Mouse (Mus musculus): ENCODE measurements around the gene Krt12. TPM values are rescaled to one million over a fixed set of nuclear protein-coding genes. Genes with fewer than 3 reads are reported as not detected.

Krt12 gene
- polyA plus RNA-seq, 1 experiment: 0.18 TPM

DNA sequence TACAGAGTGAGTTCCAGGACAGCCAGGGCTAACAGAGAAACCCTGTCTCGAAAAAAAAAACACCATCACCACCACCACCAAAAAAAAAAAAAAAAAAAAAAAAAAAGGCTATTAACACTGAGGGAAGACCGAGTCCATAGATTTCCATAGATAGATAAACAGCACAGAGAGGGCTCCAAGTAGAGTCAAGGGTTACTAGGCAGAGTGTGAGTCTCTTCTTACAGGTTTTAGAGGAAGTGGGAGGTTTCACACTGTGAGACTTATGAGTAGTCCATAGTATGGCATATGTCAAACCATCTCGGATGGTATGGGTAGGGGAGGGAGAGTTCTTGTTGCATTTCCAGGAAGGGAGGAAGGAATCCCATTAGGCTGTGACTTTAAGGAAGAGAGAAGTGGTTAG lies 24.0 kb downstream of the Krt12 start:
- no peak for DNase-seq (ENCODE audit: low spot score)

- no peak for DNase-seq (ENCODE audit: low spot score)
These were observed 25.4 kb downstream of the Krt12 start for GRCm38 (mm10) chr11:99396661-99397060.

DNA sequence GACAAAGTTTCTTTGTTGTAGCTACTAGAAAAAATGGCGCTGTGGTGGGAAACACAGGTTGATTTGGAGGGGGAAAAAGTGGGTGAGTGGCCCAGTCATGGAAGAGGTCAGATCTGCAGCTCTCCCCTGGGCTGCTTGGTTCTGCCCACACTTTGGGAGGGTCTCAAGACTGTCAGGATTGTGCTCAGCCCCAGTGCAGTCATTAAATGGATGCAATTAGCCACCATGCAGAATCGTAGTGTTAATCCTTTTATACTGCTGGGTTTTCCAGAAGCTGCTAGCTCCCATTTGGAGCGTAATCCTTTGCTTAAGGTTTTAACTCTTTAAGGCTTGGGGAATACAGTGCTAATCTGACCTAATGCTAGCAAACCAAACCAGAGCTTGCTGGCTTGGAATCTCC lies 26.0 kb downstream of the Krt12 start:
- no peak for DNase-seq (ENCODE audit: low spot score)

DNA sequence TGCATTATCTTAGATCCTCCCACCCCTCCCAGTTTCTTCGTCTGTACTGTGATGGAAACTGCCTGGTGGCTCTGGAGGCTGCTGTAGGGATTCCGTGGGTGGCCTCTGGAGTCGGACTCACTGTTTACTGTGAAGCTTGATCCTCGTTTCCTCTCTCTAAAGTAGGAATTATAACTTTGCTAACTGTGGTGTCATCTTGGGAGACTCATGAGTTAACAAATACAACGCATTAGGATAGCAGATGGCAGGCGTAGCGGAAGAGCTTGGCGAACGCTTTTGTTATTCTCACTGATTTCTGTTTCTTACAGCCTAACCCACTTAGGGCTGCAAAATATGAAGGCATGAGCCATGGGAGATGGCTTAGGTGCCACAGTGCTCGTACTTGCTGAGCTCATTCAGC lies 29.6 kb downstream of the Krt12 start:
- no peak for DNase-seq (ENCODE audit: low spot score)

DNA sequence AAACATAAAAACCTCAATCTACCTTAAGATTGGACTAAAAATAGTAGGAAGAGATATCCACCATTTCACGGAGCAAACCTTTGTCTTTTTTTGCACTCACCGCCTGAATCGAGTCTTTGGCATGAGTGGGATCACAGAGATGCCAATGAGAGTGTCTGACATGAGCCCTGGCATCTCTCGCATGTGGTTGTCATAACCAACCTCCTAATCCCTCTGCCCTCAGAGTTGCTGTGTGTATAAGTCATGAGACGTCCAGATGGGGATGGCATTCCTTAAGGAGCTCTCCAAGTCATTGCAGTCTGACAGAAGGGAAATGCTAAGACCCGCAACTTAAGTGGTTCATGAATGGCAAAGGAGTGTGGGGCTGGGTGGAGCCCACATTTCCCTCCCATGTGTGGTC lies 30.7 kb downstream of the Krt12 start:
- DNase-seq (ENCODE audit: low spot score): no peak

DNA sequence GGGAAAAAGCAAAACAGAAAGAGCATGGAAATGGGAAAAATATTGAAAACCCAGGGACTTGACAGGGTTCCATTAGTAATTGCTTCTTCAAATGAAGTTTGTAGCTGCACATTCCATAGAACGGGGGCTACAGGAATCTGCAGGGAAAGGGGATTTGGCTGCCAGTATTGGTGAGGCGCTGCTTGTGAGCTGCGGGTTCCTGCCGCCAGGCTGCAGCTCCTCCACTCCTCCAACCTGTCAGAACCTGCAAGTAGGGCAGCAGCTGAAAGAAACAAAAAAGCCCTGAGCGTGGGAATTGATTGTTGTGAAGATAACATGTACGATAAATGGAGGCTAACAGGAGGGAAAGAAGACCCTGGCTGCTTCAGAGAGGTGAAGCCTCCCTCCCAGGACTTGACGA lies 31.2 kb downstream of the Krt12 start:
- DNase-seq (ENCODE audit: low spot score): no peak

DNA sequence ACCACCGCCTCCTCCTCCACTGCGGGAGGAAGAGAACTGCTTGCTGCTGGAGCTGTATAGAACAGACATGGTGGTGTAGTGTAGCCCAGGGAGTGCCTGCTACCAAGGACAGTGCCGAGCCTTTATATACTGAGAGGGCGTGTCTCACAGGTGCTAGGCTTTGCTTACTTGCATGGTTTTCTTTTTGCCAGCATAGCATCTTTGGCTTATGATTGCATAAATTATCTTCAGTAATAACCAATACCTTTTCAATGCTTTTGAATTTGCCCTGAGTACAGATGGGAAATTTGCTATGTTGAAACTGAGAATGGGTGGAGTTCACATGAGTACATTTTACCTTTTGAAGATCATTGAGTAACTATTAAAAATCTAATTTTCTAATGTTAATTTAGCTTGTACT lies 32.8 kb downstream of the Krt12 start, which contains the start of gene Krt10:
TSS of gene Krt10 (minus strand) at position 101 of the 400 bp plus-strand sequence.
- no peak for DNase-seq (ENCODE audit: low spot score)

DNA sequence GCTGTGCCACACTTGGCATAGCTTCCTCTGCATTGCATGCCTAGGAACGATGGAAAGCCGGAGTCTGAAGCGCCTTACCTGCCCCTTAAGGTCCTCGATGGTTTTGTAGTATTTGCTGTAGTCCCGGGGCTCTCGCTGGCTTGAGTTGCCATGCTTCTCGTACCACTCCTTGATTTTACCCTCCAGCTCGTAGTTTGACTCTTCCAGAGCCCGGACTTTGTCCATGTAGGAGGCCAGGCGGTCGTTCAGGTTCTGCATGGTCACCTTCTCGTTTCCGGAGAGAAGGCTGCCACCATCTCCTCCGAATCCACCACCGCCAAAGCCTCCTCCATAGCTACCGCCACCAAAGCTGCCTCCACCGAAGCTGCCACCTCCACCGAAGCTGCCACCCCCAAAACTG lies 33.4 kb downstream of the Krt12 start:
- DNase-seq (ENCODE audit: low spot score): no peak

DNA sequence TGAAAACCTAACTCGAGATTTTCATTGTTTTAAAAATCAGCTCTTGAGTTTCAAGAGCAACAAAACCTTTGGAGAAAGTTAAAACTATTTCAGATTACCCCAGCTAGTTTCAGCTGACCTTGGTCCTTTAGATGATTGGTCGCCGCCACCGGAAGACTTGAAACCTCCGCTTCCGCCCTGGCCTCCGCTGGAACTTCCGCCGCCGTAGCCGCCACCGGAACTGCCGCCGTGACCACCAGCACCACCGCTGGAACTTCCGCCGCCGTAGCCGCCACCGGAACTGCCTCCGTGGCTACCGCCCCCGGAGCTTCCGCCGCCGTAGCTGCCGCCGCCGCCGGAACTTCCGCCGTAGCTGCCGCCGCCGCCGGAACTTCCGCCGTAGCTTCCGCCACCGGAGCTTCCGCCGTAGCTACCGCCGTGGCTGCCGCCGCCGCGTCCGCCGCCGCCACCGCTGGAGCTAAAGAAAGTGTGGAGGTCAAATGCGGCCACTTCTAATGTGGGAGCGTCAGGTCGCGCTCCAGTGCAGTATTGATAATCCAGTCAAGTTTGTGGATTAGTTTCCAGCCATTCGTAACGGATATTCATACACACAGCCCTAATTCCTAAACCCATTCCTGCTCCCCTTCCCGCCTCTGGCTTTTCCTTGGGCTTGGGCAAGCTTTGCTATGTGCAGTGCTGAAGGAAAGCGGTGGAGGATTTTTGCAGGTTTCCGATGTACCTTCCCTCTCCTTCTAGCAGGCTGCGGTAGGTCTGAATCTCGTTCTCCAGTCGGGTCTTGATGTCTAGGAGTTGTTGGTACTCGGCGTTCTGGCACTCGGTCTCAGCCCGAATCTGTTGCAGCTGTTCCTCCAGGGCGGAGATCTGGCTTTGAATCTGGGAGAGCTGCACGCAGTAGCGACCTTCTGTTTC lies 36.0 kb downstream of the Krt12 start:
- peak; percentile 84 for DNase-seq (ENCODE audit: low spot score)

GRCm38 (mm10) chr11:99379568-99379967 lies 42.5 kb downstream of the Krt12 start:
- peak; percentile 42 for DNase-seq (ENCODE audit: low spot score)

DNA sequence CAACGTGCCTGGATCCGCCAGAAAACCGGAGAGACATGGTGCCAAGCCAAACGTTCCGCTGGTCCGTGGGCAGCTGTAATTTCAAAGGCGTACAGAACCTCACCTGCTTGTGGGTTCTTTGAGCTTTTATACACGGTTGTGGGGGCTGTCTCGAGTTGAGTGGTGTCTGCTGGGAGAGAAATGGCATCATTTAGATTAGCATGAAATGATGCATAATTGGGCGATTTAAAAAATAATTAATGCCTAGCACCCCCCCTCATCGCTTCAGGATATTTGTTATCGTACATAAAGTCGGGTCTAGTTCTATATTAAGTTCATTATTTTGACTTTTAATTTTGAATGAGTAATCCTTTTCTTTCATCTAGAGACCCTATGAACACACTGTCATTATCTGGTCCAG lies 47.3 kb downstream of the Krt12 start, which contains the start of gene Krt28:
TSS of gene Krt28 (minus strand) at position 101 of the 400 bp plus-strand sequence.
- DNase-seq (ENCODE audit: low spot score): no peak

DNA sequence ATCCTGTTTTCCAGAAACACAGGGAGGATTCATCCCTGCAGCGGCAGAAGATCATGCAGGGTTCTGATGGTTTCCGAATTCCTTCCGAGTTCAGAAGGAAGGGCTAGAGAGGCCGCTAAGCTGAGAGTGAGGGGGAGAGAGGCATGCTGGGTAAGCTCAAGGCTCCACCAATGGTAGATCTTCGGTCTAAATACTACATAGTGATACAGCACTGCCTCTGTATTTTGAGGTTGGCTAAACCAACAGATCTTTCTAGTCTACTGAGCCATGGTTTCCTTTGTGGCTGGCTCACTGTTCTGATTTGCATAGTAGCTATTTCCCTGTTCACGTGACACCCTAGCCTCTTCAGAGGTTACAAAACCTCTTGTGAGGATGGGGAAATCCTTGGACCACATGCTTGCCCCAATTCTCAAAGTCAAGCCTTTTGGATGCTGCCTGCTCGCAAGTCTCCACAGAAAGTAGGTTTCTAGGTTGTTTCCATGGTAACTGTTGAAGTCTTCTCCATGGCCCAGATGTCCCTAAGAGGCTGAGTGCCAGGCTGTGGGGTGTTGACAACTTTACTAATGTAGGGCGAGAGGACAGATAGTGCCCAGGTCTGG lies 52.1 kb downstream of the Krt12 start:
- DNase-seq (ENCODE audit: low spot score): no peak

- DNase-seq (ENCODE audit: low spot score): no peak
These were observed 52.8 kb downstream of the Krt12 start for GRCm38 (mm10) chr11:99369229-99369628.

- no peak for DNase-seq (ENCODE audit: low spot score)
These were observed 55.3 kb downstream of the Krt12 start for GRCm38 (mm10) chr11:99366791-99367190.

Other genes with a start within 250 kb of the Krt12 start
- gene Smarce1, start 191.2 kb downstream of the Krt12 start, polyA plus RNA-seq (2012; rRNA removed): 60.3 and 81.1 TPM in 2 replicates
- gene Krt222, start 178.2 kb downstream of the Krt12 start, polyA plus RNA-seq (2012; rRNA removed): 0.23 and 0.27 TPM in 2 replicates
- not detected in 2 replicates for gene Krt24, start 137.0 kb downstream of the Krt12 start, polyA plus RNA-seq (2012; rRNA removed)
- not detected in 2 replicates for gene Krt25, start 99.3 kb downstream of the Krt12 start, polyA plus RNA-seq (2012; rRNA removed)
- not detected in 2 replicates for gene Krt26, start 84.3 kb downstream of the Krt12 start, polyA plus RNA-seq (2012; rRNA removed)
- not detected in 2 replicates for gene Krt27, start 71.2 kb downstream of the Krt12 start, polyA plus RNA-seq (2012; rRNA removed)
- gene Krt28, start 47.4 kb downstream of the Krt12 start, polyA plus RNA-seq (2012; rRNA removed): not detected in 2 replicates
- 9.1 and 11.0 TPM in 2 replicates for gene Krt10, start 32.9 kb downstream of the Krt12 start, polyA plus RNA-seq (2012; rRNA removed)
- gene Krt20, start 15.9 kb upstream of the Krt12 start, polyA plus RNA-seq (2012; rRNA removed): 48.8 and 63.6 TPM in 2 replicates
- 3.4 and 4.2 TPM in 2 replicates for gene Krt23, start 70.9 kb upstream of the Krt12 start, polyA plus RNA-seq (2012; rRNA removed)
- not detected in 2 replicates for gene Krt39, start 99.1 kb upstream of the Krt12 start, polyA plus RNA-seq (2012; rRNA removed)
- gene Krt40, start 120.9 kb upstream of the Krt12 start, polyA plus RNA-seq (2012; rRNA removed): not detected in 2 replicates
- gene Krtap3-3, start 128.6 kb upstream of the Krt12 start, polyA plus RNA-seq (2012; rRNA removed): not detected in 2 replicates
- gene Krtap3-2, start 134.6 kb upstream of the Krt12 start, polyA plus RNA-seq (2012; rRNA removed): not detected in 2 replicates
- not detected in 2 replicates for gene Gm11939, start 137.2 kb upstream of the Krt12 start, polyA plus RNA-seq (2012; rRNA removed)
- gene Krtap3-1, start 144.4 kb upstream of the Krt12 start, polyA plus RNA-seq (2012; rRNA removed): not detected in 2 replicates
- 0.22 TPM in 1 of 2 replicates, not detected in the other for gene Krtap1-5, start 158.8 kb upstream of the Krt12 start, polyA plus RNA-seq (2012; rRNA removed)
- not detected in 2 replicates for gene Krtap1-4, start 161.4 kb upstream of the Krt12 start, polyA plus RNA-seq (2012; rRNA removed)
- gene Krtap1-3, start 169.1 kb upstream of the Krt12 start, polyA plus RNA-seq (2012; rRNA removed): not detected in 2 replicates
- gene Krtap9-3, start 175.8 kb upstream of the Krt12 start, polyA plus RNA-seq (2012; rRNA removed): not detected in 2 replicates
- not detected in 2 replicates for gene Gm11938, start 181.0 kb upstream of the Krt12 start, polyA plus RNA-seq (2012; rRNA removed)
- gene Gm11937, start 187.9 kb upstream of the Krt12 start, polyA plus RNA-seq (2012; rRNA removed): not detected in 2 replicates
- gene Krtap2-4, start 192.6 kb upstream of the Krt12 start, polyA plus RNA-seq (2012; rRNA removed): not detected in 2 replicates
- gene Gm11562, start 198.2 kb upstream of the Krt12 start, polyA plus RNA-seq (2012; rRNA removed): 0.18 TPM in 1 of 2 replicates, not detected in the other
- not detected in 2 replicates for gene Krtap4-1, start 206.0 kb upstream of the Krt12 start, polyA plus RNA-seq (2012; rRNA removed)
- not detected in 2 replicates for gene Krtap4-2, start 212.8 kb upstream of the Krt12 start, polyA plus RNA-seq (2012; rRNA removed)
- not detected in 2 replicates for gene Krtap4-7, start 221.8 kb upstream of the Krt12 start, polyA plus RNA-seq (2012; rRNA removed)
- gene Gm11555, start 228.0 kb upstream of the Krt12 start, polyA plus RNA-seq (2012; rRNA removed): not detected in 2 replicates
- not detected in 2 replicates for gene Gm11563, start 236.7 kb upstream of the Krt12 start, polyA plus RNA-seq (2012; rRNA removed)
- not detected in 2 replicates for gene Krtap4-6, start 243.7 kb upstream of the Krt12 start, polyA plus RNA-seq (2012; rRNA removed)